Mouse (Mus musculus) hindbrain, embryonic 12.5 days (tissue): ENCODE measurements at regions not wholly inside any gene's neighbourhood (a gene's known extent, or its start where the extent isn't known, plus 50 kb on each side); places are given as distances from the start of the nearest gene placed in this dataset.

Experiments used
- ATAC-seq: fragments of 200-750 bp; cut with Nextera tagmentation; 2 replicates; pipeline ENCODE4 v1.8.0; 2017; ENCODE audit warnings: moderate TSS enrichment; ENCODE audit not compliant: low FRiP score
- H3K27ac ChIP-seq: fragments of 300-500 bp; sonication (generic); 2 replicates; pipeline ENCODE4 v1.5.1; 2016; ENCODE audit warnings: mild to moderate bottlenecking
- H3K27me3 ChIP-seq: fragments of 300-500 bp; sonication (generic); 2 replicates; pipeline ENCODE4 v1.6.1; 2016; ENCODE audit warnings: mild to moderate bottlenecking
- H3K36me3 ChIP-seq: fragments of 300-500 bp; sonication (generic); 2 replicates; pipeline ENCODE4 v1.6.1; 2016; ENCODE audit warnings: mild to moderate bottlenecking
- H3K4me1 ChIP-seq: fragments of 300-500 bp; sonication (generic); 2 replicates; pipeline ENCODE4 v1.6.1; 2016
- H3K4me2 ChIP-seq: fragments of 300-500 bp; sonication (generic); replicated peaks from 2 replicates; pipeline ENCODE4 v1.6.1; 2016; ENCODE audit warnings: mild to moderate bottlenecking
- H3K4me3 ChIP-seq: fragments of 300-500 bp; sonication (generic); 2 replicates; pipeline ENCODE4 v1.5.1; 2016; ENCODE audit warnings: mild to moderate bottlenecking
- H3K9ac ChIP-seq: fragments of 300-500 bp; sonication (generic); 2 replicates; pipeline ENCODE4 v1.6.1; 2016; ENCODE audit warnings: mild to moderate bottlenecking, moderate library complexity
- H3K9me3 ChIP-seq: fragments of 300-500 bp; sonication (generic); replicated peaks from 2 replicates; pipeline ENCODE4 v1.6.1; 2016; ENCODE audit warnings: mild to moderate bottlenecking
- WGBS: fragments of 180-500 bp; shearing (Covaris S2); methylation state at CpG from one replicate; pipeline ENCODE4 v1.1.7; 2016; 5-methylcytosine and 5-hydroxymethylcytosine counted together

- Histone ChIP-seq H3K4me2 (no peak overlapping the region), H3K4me3 (no peak overlapping the region), H3K27me3 (0 out of 2 replicates have a peak, but pooled peaks cover 2% of the 10 kb centered on the region), H3K36me3 (no peaks in the 10 kb centered on the region), H3K9ac (no peak overlapping the region), H3K27ac (no peak overlapping the region), H3K9me3 (no peaks in the 10 kb centered on the region), H3K4me1 (peaks cover 13% of the 10 kb centered on the region; the same call in 1 of the 2 replicates)
- ATAC-seq = no peak
- 88% methylated on average over 10 of the region's 10 CpGs for WGBS
Measured at GRCm38 (mm10) chr3:52537362-52537911, 269.3 kb downstream of the Foxo1 start.

GRCm38 (mm10) chr3:52535411-52536021, 267.4 kb downstream of the Foxo1 start:
- WGBS = 28% methylated on average over 7 of the region's 7 CpGs
- Histone ChIP-seq H3K4me1 (peaks cover 16% of the 10 kb centered on the region), H3K4me2 (no peak overlapping the region), H3K36me3 (no peaks in the 10 kb centered on the region), H3K9me3 (no peaks in the 10 kb centered on the region), H3K4me3 (no peak overlapping the region), H3K9ac (no peak overlapping the region), H3K27ac (no peak overlapping the region), H3K27me3 (0 out of 2 replicates have a peak, but pooled peaks cover 2% of the 10 kb centered on the region)
- ATAC-seq = peak; percentile 50

GRCm38 (mm10) chr3:52534118-52534517, 266.0 kb downstream of the Foxo1 start:
- no peaks in the 10 kb centered on the region for H3K27me3 ChIP-seq
- 84% methylated on average over 7 of the region's 7 CpGs for WGBS
- no peak overlapping the region for H3K27ac ChIP-seq
- no peak overlapping the region for H3K9ac ChIP-seq
- no peak for ATAC-seq
- H3K9me3 ChIP-seq = no peaks in the 10 kb centered on the region
- no peak overlapping the region for H3K4me2 ChIP-seq
- peaks cover 16% of the 10 kb centered on the region for H3K4me1 ChIP-seq
- H3K36me3 ChIP-seq = no peaks in the 10 kb centered on the region
- H3K4me3 ChIP-seq = no peak overlapping the region

- peak overlapping the region; percentile 9; the same call in 1 of the 2 replicates for H3K27ac ChIP-seq
- no peak overlapping the region for H3K9ac ChIP-seq
- H3K9me3 ChIP-seq = no peaks in the 10 kb centered on the region
- WGBS = 56% methylated on average over 8 of the region's 8 CpGs
- no peaks in the 10 kb centered on the region for H3K36me3 ChIP-seq
- H3K4me2 ChIP-seq = no peak overlapping the region
- peaks cover 16% of the 10 kb centered on the region for H3K4me1 ChIP-seq
- H3K27me3 ChIP-seq = no peaks in the 10 kb centered on the region
- no peak overlapping the region for H3K4me3 ChIP-seq
- 0 out of 2 replicates have a peak, but pooled peaks have one; percentile 13 for ATAC-seq
Measured at GRCm38 (mm10) chr3:52531686-52532351, 263.7 kb downstream of the Foxo1 start.

- 87% methylated on average over 7 of the region's 7 CpGs for WGBS
- H3K27me3 ChIP-seq = no peaks in the 10 kb centered on the region
- no peaks in the 10 kb centered on the region for H3K9me3 ChIP-seq
- no peak overlapping the region for H3K27ac ChIP-seq
- no peak overlapping the region for H3K4me3 ChIP-seq
- H3K9ac ChIP-seq = no peak overlapping the region
- H3K4me1 ChIP-seq = peaks cover 13% of the 10 kb centered on the region
- ATAC-seq = no peak
- H3K36me3 ChIP-seq = no peaks in the 10 kb centered on the region
- no peak overlapping the region for H3K4me2 ChIP-seq
Measured at GRCm38 (mm10) chr3:52530406-52530970, 262.4 kb downstream of the Foxo1 start.

GRCm38 (mm10) chr3:52529136-52529535, 261.0 kb downstream of the Foxo1 start:
- no peaks in the 10 kb centered on the region for H3K9me3 ChIP-seq
- no peak overlapping the region for H3K9ac ChIP-seq
- H3K4me1 ChIP-seq = peaks cover 8% of the 10 kb centered on the region
- H3K27me3 ChIP-seq = no peaks in the 10 kb centered on the region
- ATAC-seq = no peak
- H3K4me2 ChIP-seq = no peak overlapping the region
- H3K4me3 ChIP-seq = no peak overlapping the region
- no peak overlapping the region for H3K27ac ChIP-seq
- 84% methylated on average over 6 of the region's 6 CpGs for WGBS
- H3K36me3 ChIP-seq = no peaks in the 10 kb centered on the region

GRCm38 (mm10) chr3:52528521-52528920, 260.4 kb downstream of the Foxo1 start:
- ATAC-seq = no peak
- Histone ChIP-seq H3K27me3 (no peaks in the 10 kb centered on the region), H3K27ac (no peak overlapping the region), H3K4me3 (no peak overlapping the region), H3K9ac (no peak overlapping the region), H3K9me3 (no peaks in the 10 kb centered on the region), H3K36me3 (no peaks in the 10 kb centered on the region), H3K4me2 (no peak overlapping the region), H3K4me1 (peaks cover 8% of the 10 kb centered on the region)
- WGBS = 85% methylated on average over 7 of the region's 7 CpGs

- ATAC-seq = no peak
Measured at GRCm38 (mm10) chr3:52527781-52528180, 259.6 kb downstream of the Foxo1 start.

GRCm38 (mm10) chr3:52527010-52527754, 259.0 kb downstream of the Foxo1 start:
- Histone ChIP-seq H3K27ac (no peak overlapping the region), H3K9me3 (no peaks in the 10 kb centered on the region), H3K27me3 (no peaks in the 10 kb centered on the region), H3K9ac (no peak overlapping the region), H3K36me3 (no peaks in the 10 kb centered on the region), H3K4me1 (peaks cover 8% of the 10 kb centered on the region), H3K4me3 (no peak overlapping the region), H3K4me2 (no peak overlapping the region)
- ATAC-seq = no peak
- 70% methylated on average over 14 of the region's 14 CpGs for WGBS

More at GRCm38 (mm10) chr3:52527781-52528180, 259.6 kb downstream of the Foxo1 start:
- Histone ChIP-seq H3K27me3 (no peaks in the 10 kb centered on the region), H3K4me2 (no peak overlapping the region), H3K9me3 (no peaks in the 10 kb centered on the region), H3K4me1 (peaks cover 8% of the 10 kb centered on the region), H3K27ac (no peak overlapping the region), H3K4me3 (no peak overlapping the region), H3K9ac (no peak overlapping the region), H3K36me3 (no peaks in the 10 kb centered on the region)
- WGBS = 34% methylated on average over 3 of the region's 3 CpGs

- Histone ChIP-seq H3K4me3 (no peak overlapping the region), H3K4me2 (no peak overlapping the region), H3K9me3 (no peaks in the 10 kb centered on the region), H3K27me3 (no peaks in the 10 kb centered on the region), H3K27ac (no peak overlapping the region), H3K36me3 (no peaks in the 10 kb centered on the region), H3K4me1 (no peaks in the 10 kb centered on the region), H3K9ac (no peak overlapping the region)
- ATAC-seq = no peak
- WGBS = 78% methylated on average over 12 of the region's 12 CpGs
Measured at GRCm38 (mm10) chr3:52522886-52523285, 254.8 kb downstream of the Foxo1 start.

GRCm38 (mm10) chr3:52520609-52520947, 252.4 kb downstream of the Foxo1 start:
- no peak overlapping the region for H3K4me3 ChIP-seq
- no peaks in the 10 kb centered on the region for H3K36me3 ChIP-seq
- H3K4me2 ChIP-seq = no peak overlapping the region
- 55% methylated on average over 4 of the region's 4 CpGs for WGBS
- H3K27me3 ChIP-seq = no peaks in the 10 kb centered on the region
- no peak for ATAC-seq
- no peak overlapping the region for H3K27ac ChIP-seq
- H3K9me3 ChIP-seq = no peaks in the 10 kb centered on the region
- H3K9ac ChIP-seq = no peak overlapping the region
- H3K4me1 ChIP-seq = no peaks in the 10 kb centered on the region
